Comparison of ENCODE assay signal across 11 mouse cellular contexts in genomic region chr7:126628111-126628510, GRCm38 (mm10). TPM values are rescaled to one million over a fixed set of nuclear protein-coding genes. Genes with fewer than 3 reads are reported as not detected.
A peak's percentile ranks its signal among the peaks of the same experiment; 100 is the strongest.
DNase-seq lines count a peak whose midpoint lies in the region; ATAC-seq and TF ChIP-seq lines count a peak whose summit lies in the region.
"Had no signal": no experiment of that assay in that cellular context is flagged by ENCODE, and none has a peak within 500 bp of the region (broad histone marks: within the 10 kb centered on the region; RNA-seq: fewer than 3 reads in every experiment).

No protein-coding gene starts in this region.

- TF ChIP-seq EP300 in heart, postnatal 0 days (IDR thresholded peaks at IDR 0.05; ENCODE audit: low read depth): no peak
- TF ChIP-seq EP300 in stomach, postnatal 0 days (optimal IDR thresholded peaks at IDR 0.05): no peak

- 55% methylated on average over 6 of the region's 6 CpGs for WGBS in heart, postnatal 0 days
- WGBS in stomach, postnatal 0 days: 53% methylated on average over 6 of the region's 6 CpGs

- no peaks in the 10 kb centered on the region for H3K9me3 ChIP-seq in heart, postnatal 0 days (replicated peaks; ENCODE audit: control insufficient read depth, low read length)
- H3K9me3 ChIP-seq in stomach, postnatal 0 days (ENCODE audit: control insufficient read depth, low read length): no peaks in the 10 kb centered on the region

- no peak for ATAC-seq in heart, postnatal 0 days (ENCODE audit: insufficient read depth, low read depth)
- no peak for ATAC-seq in stomach, postnatal 0 days (ENCODE audit: low FRiP score, low TSS enrichment)
- no peak for ATAC-seq in monocyte, adult 5-6 weeks (replicated peaks; ENCODE audit: insufficient number of reproducible peaks, low FRiP score, low TSS enrichment, poor library complexity, severe bottlenecking)

- no peak for DNase-seq in heart, postnatal 0 days (ENCODE audit: low spot score)
- DNase-seq in heart, adult 9 months (ENCODE audit: low spot score in 2 of 2): no peak
- DNase-seq in ovary, postnatal 36 days (ENCODE audit: low spot score): peak; percentile 65
- DNase-seq in ovary, postnatal 10 days (ENCODE audit: low spot score): no peak
- DNase-seq in kidney, postnatal 10 days: peak; percentile 49
- DNase-seq in stomach, postnatal 0 days (ENCODE audit: low spot score): no peak
- no peak for DNase-seq in T-cell, adult 2 months (ENCODE audit: low spot score)
- DNase-seq: thymus, adult 2 months had no signal

- no peaks in the 10 kb centered on the region for H3K36me3 ChIP-seq in heart, postnatal 0 days (replicated peaks; ENCODE audit: control insufficient read depth, insufficient read depth, low read length)
- no peaks in the 10 kb centered on the region for H3K36me3 ChIP-seq in stomach, postnatal 0 days (ENCODE audit: control insufficient read depth, insufficient read depth, low read length)

- TF ChIP-seq CTCF in heart, postnatal 0 days (IDR thresholded peaks at IDR 0.05; ENCODE audit: low read depth): no peak
- TF ChIP-seq CTCF in stomach, postnatal 0 days (IDR thresholded peaks at IDR 0.05; ENCODE audit: low read depth): no peak

- H3K4me2 ChIP-seq in heart, postnatal 0 days (ENCODE audit: low read depth, low read length): no peak overlapping the region
- no peak overlapping the region for H3K4me2 ChIP-seq in stomach, postnatal 0 days (replicated peaks; ENCODE audit: low read depth)

- peak overlapping the region; percentile 38; the same call in 1 of the 2 replicates for H3K27ac ChIP-seq in heart, postnatal 0 days (ENCODE audit: low read depth)
- 0 out of 2 replicates have a peak overlapping the region, but pooled peaks have one; percentile 35 for H3K27ac ChIP-seq in stomach, postnatal 0 days (replicated peaks)
- H3K27ac ChIP-seq: macrophage had no signal

- no peak overlapping the region for H3K4me3 ChIP-seq in heart, postnatal 0 days (ENCODE audit: low read depth, low read length)
- H3K4me3 ChIP-seq in stomach, postnatal 0 days (ENCODE audit: low read depth, low read length): no peak overlapping the region

- no peak overlapping the region for H3K9ac ChIP-seq in heart, postnatal 0 days (replicated peaks; ENCODE audit: low read depth, low read length)
- no peak overlapping the region for H3K9ac ChIP-seq in stomach, postnatal 0 days (ENCODE audit: low read length)

- H3K27me3 ChIP-seq in heart, postnatal 0 days (ENCODE audit: control insufficient read depth, insufficient read depth, low read length): no peaks in the 10 kb centered on the region
- H3K27me3 ChIP-seq in stomach, postnatal 0 days (ENCODE audit: control insufficient read depth, insufficient read depth, low read length): no peaks in the 10 kb centered on the region

- H3K4me1 ChIP-seq in heart, postnatal 0 days (ENCODE audit: control insufficient read depth, insufficient read depth): no peaks in the 10 kb centered on the region
- no peaks in the 10 kb centered on the region; the same call in 1 of the 2 replicates for H3K4me1 ChIP-seq in stomach, postnatal 0 days (replicated peaks; ENCODE audit: control insufficient read depth, insufficient read depth)

RNA-seq across cellular contexts. Expression of gene Nupr1, which starts 2.5 kb away (rescaled TPM):
- 1.3 and 4.1 TPM in 2 replicates for total RNA-seq in heart, postnatal 0 days (2014; rRNA removed; ENCODE audit: low replicate concordance)
- 8.9 and 13.0 TPM in 2 replicates for polyA plus RNA-seq in heart, postnatal 0 days (2015; fragmentation: Nextera tagmentation; extraction: Ambion mirVana)
- 140 and 182 TPM in 2 replicates for polyA plus RNA-seq in stomach, postnatal 0 days (2015; fragmentation: Nextera tagmentation; extraction: Ambion mirVana)
- 212 to 314 TPM (median 272 TPM) in 3 replicates for total RNA-seq in monocyte, adult 5-6 weeks (2017)

RNA-seq across cellular contexts. Expression of gene Sgf29, which starts 21.0 kb away (rescaled TPM):
- total RNA-seq in heart, postnatal 0 days (2014; rRNA removed; ENCODE audit: low replicate concordance): 15.9 and 20.7 TPM in 2 replicates
- 21.9 and 25.3 TPM in 2 replicates for polyA plus RNA-seq in heart, postnatal 0 days (2015; fragmentation: Nextera tagmentation; extraction: Ambion mirVana)
- polyA plus RNA-seq in stomach, postnatal 0 days (2015; fragmentation: Nextera tagmentation; extraction: Ambion mirVana): 28.6 and 28.9 TPM in 2 replicates
- 37.5 to 42.9 TPM (median 42.9 TPM) in 3 replicates for total RNA-seq in monocyte, adult 5-6 weeks (2017)

RNA-seq across cellular contexts. Expression of gene Il27, which starts 33.4 kb away (rescaled TPM):
- total RNA-seq in heart, postnatal 0 days (2014; rRNA removed; ENCODE audit: low replicate concordance): not detected in 2 replicates
- polyA plus RNA-seq in heart, postnatal 0 days (2015; fragmentation: Nextera tagmentation; extraction: Ambion mirVana): not detected in 2 replicates
- 0.10 and 0.13 TPM in 2 replicates for polyA plus RNA-seq in stomach, postnatal 0 days (2015; fragmentation: Nextera tagmentation; extraction: Ambion mirVana)
- 8.3 to 10.4 TPM (median 9.8 TPM) in 3 replicates for total RNA-seq in monocyte, adult 5-6 weeks (2017)
- total RNA-seq: left cerebral cortex, postnatal 10 days had no signal

RNA-seq across cellular contexts. Expression of gene Cln3, which starts 42.5 kb away (rescaled TPM):
- total RNA-seq in heart, postnatal 0 days (2014; rRNA removed; ENCODE audit: low replicate concordance): 14.8 and 17.1 TPM in 2 replicates
- polyA plus RNA-seq in heart, postnatal 0 days (2015; fragmentation: Nextera tagmentation; extraction: Ambion mirVana): 14.9 and 17.0 TPM in 2 replicates
- polyA plus RNA-seq in stomach, postnatal 0 days (2015; fragmentation: Nextera tagmentation; extraction: Ambion mirVana): 17.2 and 17.7 TPM in 2 replicates
- total RNA-seq in monocyte, adult 5-6 weeks (2017): 74.9 to 128 TPM (median 92.8 TPM) in 3 replicates

RNA-seq across cellular contexts. Expression of gene Apobr, which starts 43.4 kb away (rescaled TPM):
- total RNA-seq in heart, postnatal 0 days (2014; rRNA removed; ENCODE audit: low replicate concordance): not detected in 2 replicates
- 0.34 and 0.40 TPM in 2 replicates for polyA plus RNA-seq in heart, postnatal 0 days (2015; fragmentation: Nextera tagmentation; extraction: Ambion mirVana)
- 0.46 and 0.56 TPM in 2 replicates for polyA plus RNA-seq in stomach, postnatal 0 days (2015; fragmentation: Nextera tagmentation; extraction: Ambion mirVana)
- 124 to 141 TPM (median 133 TPM) in 3 replicates for total RNA-seq in monocyte, adult 5-6 weeks (2017)

Comparison
In these comparisons a context has a peak if more than half of its experiments do, and no peak if none do; other contexts are left out.
1. DNase-seq: peak in ovary, postnatal 36 days (single experiment) and kidney, postnatal 10 days (single experiment); none in heart, postnatal 0 days (single experiment), heart, adult 9 months (0 of 2), ovary, postnatal 10 days (single experiment), stomach, postnatal 0 days (single experiment) and T-cell, adult 2 months (single experiment).
2. RNA of gene Nupr1, which starts 2.5 kb away (total RNA-seq): 212 to 314 TPM in monocyte, adult 5-6 weeks; 1.3 to 4.1 TPM in heart, postnatal 0 days; every median in the first group is over 10 times any median in the second.